Mouse (Mus musculus) midbrain, embryonic 15.5 days (tissue): ENCODE measurements around the gene Sfrp2. TPM values are rescaled to one million over a fixed set of nuclear protein-coding genes. Genes with fewer than 3 reads are reported as not detected.

Experiments
- ATAC-seq: fragments of 200-750 bp; cut with Nextera tagmentation; replicated peaks from 2 replicates; pipeline ENCODE4 v1.8.0; 2017; ENCODE audit warnings: moderate TSS enrichment
- H3K27ac ChIP-seq: fragments of 300-500 bp; sonication (generic); 2 replicates; pipeline ENCODE4 v1.5.1; 2015; ENCODE audit warnings: mild to moderate bottlenecking, inconsistent platforms
- H3K27me3 ChIP-seq: fragments of 300-500 bp; sonication (generic); replicated peaks from 2 replicates; pipeline ENCODE4 v1.6.1; 2015; ENCODE audit warnings: inconsistent platforms
- H3K36me3 ChIP-seq: fragments of 300-500 bp; sonication (generic); replicated peaks from 2 replicates; pipeline ENCODE4 v1.6.1; 2015; ENCODE audit warnings: inconsistent platforms
- H3K4me1 ChIP-seq: fragments of 300-500 bp; sonication (generic); 2 replicates; pipeline ENCODE4 v1.6.1; 2015; ENCODE audit warnings: inconsistent platforms
- H3K4me2 ChIP-seq: fragments of 300-500 bp; sonication (generic); 2 replicates; pipeline ENCODE4 v1.6.1; 2015; ENCODE audit warnings: inconsistent platforms, mild to moderate bottlenecking, moderate library complexity
- H3K4me3 ChIP-seq: fragments of 300-500 bp; sonication (generic); 2 replicates; pipeline ENCODE4 v1.5.1; 2015; ENCODE audit warnings: mild to moderate bottlenecking, inconsistent platforms
- H3K9ac ChIP-seq: fragments of 300-500 bp; sonication (generic); 2 replicates; pipeline ENCODE4 v1.6.1; 2015; ENCODE audit warnings: mild to moderate bottlenecking, inconsistent platforms
- H3K9me3 ChIP-seq: fragments of 300-500 bp; sonication (generic); 2 replicates; pipeline ENCODE4 v1.6.1; 2016; ENCODE audit warnings: inconsistent platforms
- WGBS: fragments of 180-500 bp; shearing (Covaris S2); methylation state at CpG from one replicate; pipeline ENCODE4 v1.1.7; 2015; ENCODE audit warnings: mixed read lengths; 5-methylcytosine and 5-hydroxymethylcytosine counted together
- polyA plus RNA-seq: library from polyadenylated mRNA; unstranded; fragments of >200 nt; fragmentation: Nextera tagmentation; extraction: Ambion mirVana; gene quantifications from 2 replicates; pipeline ENCODE4 v1.2.1, GENCODE M21; 2015

Sfrp2 gene
- polyA plus RNA-seq, result 32.0 and 46.6 TPM in 2 replicates

DNA sequence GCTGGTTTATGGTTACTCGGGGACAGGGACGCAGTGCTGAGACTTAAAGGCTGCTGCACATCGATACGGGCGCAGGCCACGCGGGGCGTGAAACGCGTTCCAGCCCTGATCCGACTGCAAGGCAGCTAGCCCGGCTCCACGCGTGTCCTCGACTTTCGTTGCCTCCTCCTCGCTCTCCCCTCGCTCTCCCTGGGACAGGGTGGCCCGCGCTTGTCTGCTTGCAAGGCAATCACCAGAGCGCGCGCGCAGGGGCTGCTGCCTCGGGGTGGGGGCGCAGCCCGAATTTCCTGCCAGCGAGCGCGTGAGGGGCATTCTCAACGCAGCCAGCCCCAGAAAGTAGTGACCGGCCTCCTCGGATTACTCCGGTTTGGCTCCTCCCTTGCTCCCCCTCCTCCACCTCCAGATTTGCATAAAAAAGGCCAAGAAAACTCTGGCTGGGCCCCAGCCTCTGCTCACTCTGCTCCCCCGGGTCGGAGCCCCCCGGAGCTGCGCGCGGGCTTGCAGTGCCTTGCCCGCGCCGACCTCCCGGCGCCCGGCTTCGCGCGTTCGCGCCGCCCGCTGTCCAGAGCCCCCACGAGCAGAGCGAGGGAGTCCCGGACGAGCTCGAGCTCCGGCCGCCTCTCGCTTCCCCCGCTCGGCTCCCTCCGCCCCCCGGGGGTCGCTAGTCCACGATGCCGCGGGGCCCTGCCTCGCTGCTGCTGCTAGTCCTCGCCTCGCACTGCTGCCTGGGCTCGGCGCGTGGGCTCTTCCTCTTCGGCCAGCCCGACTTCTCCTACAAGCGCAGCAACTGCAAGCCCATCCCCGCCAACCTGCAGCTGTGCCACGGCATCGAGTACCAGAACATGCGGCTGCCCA lies at the start of gene Sfrp2:
Sfrp2 (plus strand) TSS at position 451 of the 855 bp plus-strand sequence.
- 0 out of 2 replicates have a peak, but pooled peaks cover 3% of the 10 kb centered on the region for H3K36me3 ChIP-seq
- H3K4me3 ChIP-seq, result peak within 1 kb of the TSS; percentile 62
- peak; percentile 67 for ATAC-seq
- H3K4me1 ChIP-seq, result peaks cover 44% of the 10 kb centered on the region
- no peaks in the 10 kb centered on the region for H3K9me3 ChIP-seq
- under 1% methylated on average over 81 of the region's 82 CpGs for WGBS
- 0 out of 2 replicates have a peak within 1 kb of the TSS, but pooled peaks have one; percentile 26 for H3K27ac ChIP-seq
- H3K4me2 ChIP-seq, result peak within 1 kb of the TSS; percentile 99
- no peaks in the 10 kb centered on the region for H3K27me3 ChIP-seq
- H3K9ac ChIP-seq, result peak within 1 kb of the TSS; percentile 62

DNA sequence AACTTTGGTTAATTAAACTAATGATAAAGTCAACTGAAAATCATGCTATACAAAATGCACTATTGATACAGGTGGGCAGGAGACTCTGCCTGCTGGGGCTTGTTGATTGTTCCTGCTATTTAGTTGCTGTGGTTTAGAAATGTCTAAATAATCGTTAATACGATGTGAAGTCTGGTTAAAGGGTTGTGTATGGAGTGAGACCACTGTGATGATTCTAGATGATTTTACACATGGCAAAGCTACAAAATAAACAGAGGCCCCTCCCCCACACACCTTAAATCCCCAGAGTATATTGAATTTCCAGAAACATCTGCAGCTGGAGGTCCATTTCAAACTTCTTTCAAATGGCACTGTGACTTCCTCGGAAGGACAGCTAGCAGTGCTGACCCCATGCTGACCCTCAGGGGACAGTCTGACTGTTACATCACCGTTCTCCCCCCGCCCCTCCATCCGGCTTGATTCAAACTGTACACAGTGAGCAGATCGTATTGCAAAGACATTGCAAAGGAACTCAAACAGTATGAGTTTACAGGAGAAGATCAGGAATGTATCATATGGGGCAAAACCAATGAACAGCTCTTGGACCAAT lies 48.4 kb upstream of the Sfrp2 start:
- WGBS, result 76% methylated on average over 7 of the region's 7 CpGs

DNA sequence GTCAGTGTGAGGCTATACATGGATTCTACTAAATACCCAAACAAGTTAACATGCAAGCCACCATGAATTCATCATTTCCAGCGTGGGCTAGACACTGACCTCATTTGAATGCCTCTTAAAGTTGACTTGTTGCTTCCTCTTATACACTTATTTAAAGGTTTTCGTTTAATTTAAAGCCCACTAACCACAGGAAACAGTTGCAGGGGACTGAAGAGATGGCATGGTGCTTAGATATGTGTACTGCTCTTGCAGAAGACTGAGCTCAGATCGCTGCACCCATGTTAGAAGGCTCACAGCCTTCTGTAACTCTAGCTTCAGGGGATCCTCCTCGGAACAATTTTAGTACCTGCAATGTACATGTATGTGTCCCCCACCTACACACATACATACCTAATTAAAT lies 47.5 kb upstream of the Sfrp2 start:
- Histone ChIP-seq H3K9me3 (no peaks in the 10 kb centered on the region), H3K36me3 (no peaks in the 10 kb centered on the region), H3K27ac (no peak overlapping the region), H3K9ac (no peak overlapping the region), H3K27me3 (no peaks in the 10 kb centered on the region), H3K4me1 (no peaks in the 10 kb centered on the region), H3K4me3 (no peak overlapping the region), H3K4me2 (no peak overlapping the region)
- whole genome bisulfite sequencing, result 86% methylated on average over 4 of the region's 4 CpGs
- no peak for ATAC-seq

More for the DNA sequence above, 48.4 kb upstream of the Sfrp2 start:
- H3K27ac ChIP-seq, result no peak overlapping the region
- no peak overlapping the region for H3K9ac ChIP-seq
- no peak overlapping the region for H3K4me3 ChIP-seq
- no peak overlapping the region for H3K4me2 ChIP-seq
- H3K9me3 ChIP-seq, result no peaks in the 10 kb centered on the region
- no peaks in the 10 kb centered on the region for H3K4me1 ChIP-seq
- no peak for ATAC-seq
- H3K27me3 ChIP-seq, result no peaks in the 10 kb centered on the region
- H3K36me3 ChIP-seq, result no peaks in the 10 kb centered on the region

- WGBS, result 86% methylated on average over 3 of the region's 3 CpGs
- Histone ChIP-seq H3K9ac (no peak overlapping the region), H3K9me3 (no peaks in the 10 kb centered on the region), H3K27me3 (no peaks in the 10 kb centered on the region), H3K4me2 (no peak overlapping the region), H3K4me1 (no peaks in the 10 kb centered on the region), H3K36me3 (no peaks in the 10 kb centered on the region), H3K4me3 (no peak overlapping the region), H3K27ac (no peak overlapping the region)
- no peak for ATAC-seq
These were observed 37.9 kb upstream of the Sfrp2 start for GRCm38 (mm10) chr3:83728223-83728622.

DNA sequence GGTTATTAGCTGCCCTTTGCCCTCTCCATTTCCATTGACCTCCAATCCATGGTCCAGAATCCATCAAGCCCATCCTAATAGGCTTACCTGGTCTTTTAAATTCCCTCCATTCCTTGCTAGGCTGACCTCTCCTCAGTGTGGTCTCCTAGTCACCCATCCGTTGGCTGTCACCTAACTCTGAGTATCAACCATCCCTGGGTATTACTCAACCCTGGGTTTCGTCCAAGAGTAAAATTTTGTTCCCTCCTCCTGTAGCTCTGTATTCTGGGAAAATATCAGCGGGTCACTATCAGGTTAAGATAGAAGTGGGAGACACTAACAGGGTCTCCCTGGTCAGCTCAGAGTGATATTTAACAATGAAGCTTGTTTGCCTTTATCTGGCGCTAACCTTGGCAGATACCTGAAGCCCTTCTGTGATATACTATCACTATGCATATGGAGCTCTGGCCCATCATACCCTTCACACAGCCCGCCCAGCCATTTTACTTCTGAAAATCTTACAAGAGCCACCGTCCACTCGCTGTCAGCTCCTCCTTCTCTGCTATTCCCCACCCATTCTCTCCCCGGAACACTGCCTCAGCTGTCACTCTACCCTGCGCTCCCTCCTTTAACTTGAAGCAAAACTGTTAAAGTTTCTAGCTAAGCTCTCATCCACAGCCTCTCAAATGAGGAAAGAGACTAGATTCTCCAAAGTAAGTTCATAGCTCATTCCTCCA lies 37.3 kb upstream of the Sfrp2 start:
- ATAC-seq, result no peak

GRCm38 (mm10) chr3:83733985-83734384 lies 32.1 kb upstream of the Sfrp2 start:
- no peak for ATAC-seq
- 78% methylated on average over 8 of the region's 8 CpGs for WGBS

More for the DNA sequence above, 37.3 kb upstream of the Sfrp2 start:
- Histone ChIP-seq H3K9ac (no peak overlapping the region), H3K27ac (no peak overlapping the region), H3K4me2 (no peak overlapping the region), H3K4me1 (no peaks in the 10 kb centered on the region), H3K27me3 (no peaks in the 10 kb centered on the region), H3K36me3 (no peaks in the 10 kb centered on the region), H3K4me3 (no peak overlapping the region), H3K9me3 (no peaks in the 10 kb centered on the region)
- 91% methylated on average over 9 of the region's 9 CpGs for WGBS

DNA sequence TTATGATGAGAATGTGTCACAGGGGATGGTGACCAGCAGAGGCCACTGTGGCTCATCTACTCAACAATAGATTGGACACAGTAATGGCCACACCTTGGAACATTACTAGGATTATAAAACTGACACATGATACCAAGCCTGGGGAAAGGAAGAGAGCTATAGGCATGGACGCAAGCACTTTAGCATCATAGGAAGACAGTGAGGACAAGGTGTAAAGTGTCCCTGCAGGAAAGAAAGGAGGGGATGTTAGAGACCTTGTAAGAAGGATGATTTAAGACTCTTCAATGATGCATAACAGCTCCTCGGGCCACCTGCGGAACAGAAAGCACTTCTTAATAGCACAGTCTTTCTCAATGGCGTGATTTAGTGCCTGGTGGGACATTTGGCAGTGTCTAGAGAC lies 29.1 kb upstream of the Sfrp2 start:
- Histone ChIP-seq H3K9ac (no peak overlapping the region), H3K27me3 (no peaks in the 10 kb centered on the region), H3K4me1 (no peaks in the 10 kb centered on the region), H3K9me3 (no peaks in the 10 kb centered on the region), H3K36me3 (no peaks in the 10 kb centered on the region), H3K4me2 (no peak overlapping the region), H3K4me3 (no peak overlapping the region), H3K27ac (no peak overlapping the region)
- WGBS, result 95% methylated on average over 4 of the region's 4 CpGs
- ATAC-seq, result no peak

More at GRCm38 (mm10) chr3:83733985-83734384, 32.1 kb upstream of the Sfrp2 start:
- Histone ChIP-seq H3K9me3 (no peaks in the 10 kb centered on the region), H3K36me3 (no peaks in the 10 kb centered on the region), H3K27me3 (no peaks in the 10 kb centered on the region), H3K9ac (no peak overlapping the region), H3K4me3 (no peak overlapping the region), H3K4me2 (no peak overlapping the region), H3K4me1 (no peaks in the 10 kb centered on the region), H3K27ac (no peak overlapping the region)

DNA sequence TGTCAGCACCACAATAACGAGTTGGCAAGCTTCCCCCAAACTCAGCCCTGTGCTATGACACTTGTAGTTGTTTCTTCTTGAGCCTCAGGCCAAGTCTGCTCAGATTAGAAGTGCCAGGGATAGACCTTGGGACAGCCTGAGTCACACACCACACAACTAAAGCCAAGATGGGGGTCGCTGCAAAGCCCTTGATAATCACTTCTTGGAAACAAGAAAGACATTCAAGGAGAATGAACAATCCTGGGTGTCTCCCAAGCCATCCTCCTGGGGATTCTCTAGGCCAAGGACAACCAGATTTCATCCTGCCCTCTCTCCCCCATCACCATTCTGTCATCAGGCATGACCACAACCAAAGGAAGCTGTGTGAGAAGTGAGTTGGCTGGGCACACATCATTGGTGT lies 25.9 kb upstream of the Sfrp2 start:
- no peak for ATAC-seq
- Histone ChIP-seq H3K4me2 (no peak overlapping the region), H3K27me3 (no peaks in the 10 kb centered on the region), H3K9ac (no peak overlapping the region), H3K9me3 (no peaks in the 10 kb centered on the region), H3K4me3 (no peak overlapping the region), H3K4me1 (no peaks in the 10 kb centered on the region), H3K36me3 (no peaks in the 10 kb centered on the region), H3K27ac (no peak overlapping the region)
- WGBS, result 81% methylated on average over 2 of the region's 2 CpGs

DNA sequence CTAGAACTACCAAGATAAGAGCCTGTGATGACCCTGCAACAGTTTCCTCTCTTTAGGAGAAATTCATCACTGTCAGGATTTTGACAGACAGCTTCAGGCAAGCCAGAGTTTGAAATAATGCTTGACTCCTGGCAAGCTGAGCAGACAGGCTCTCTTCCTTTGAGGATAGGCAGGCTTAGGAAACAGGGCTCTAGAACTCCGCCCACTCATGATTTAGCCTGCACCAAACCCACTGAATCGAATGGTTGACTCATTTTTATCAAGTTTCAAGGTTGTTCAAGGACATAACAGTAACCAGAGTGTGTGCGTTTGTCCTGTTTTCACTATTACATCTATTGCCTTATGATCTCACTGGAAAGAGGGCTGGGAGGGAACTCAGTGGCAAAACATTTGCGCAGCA lies 18.8 kb upstream of the Sfrp2 start:
- Histone ChIP-seq H3K27me3 (no peaks in the 10 kb centered on the region), H3K9ac (no peak overlapping the region), H3K4me2 (no peak overlapping the region), H3K9me3 (no peaks in the 10 kb centered on the region), H3K36me3 (no peaks in the 10 kb centered on the region), H3K27ac (no peak overlapping the region), H3K4me1 (no peaks in the 10 kb centered on the region), H3K4me3 (no peak overlapping the region)
- WGBS, result 92% methylated on average over 4 of the region's 4 CpGs
- no peak for ATAC-seq

DNA sequence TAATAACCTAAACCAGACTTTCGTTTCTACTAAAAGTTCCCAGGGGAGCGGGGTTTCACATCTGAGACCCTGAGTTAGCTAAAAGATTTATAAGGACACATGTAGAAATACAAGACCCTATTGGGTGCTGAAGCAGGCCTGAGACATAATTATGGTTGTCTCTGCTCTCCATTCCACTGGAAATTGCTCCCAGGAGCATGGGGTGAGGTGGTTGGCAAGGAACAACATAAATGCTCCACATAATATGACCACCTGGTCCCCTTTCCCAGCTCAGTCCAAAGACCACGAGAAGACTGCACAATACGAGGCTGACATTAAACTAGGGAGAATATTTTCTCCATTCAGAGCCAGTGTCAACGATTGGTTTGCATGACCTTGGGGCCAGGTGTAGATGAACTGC lies 18.2 kb upstream of the Sfrp2 start:
- no peak for ATAC-seq
- 84% methylated on average over 5 of the region's 5 CpGs for WGBS

GRCm38 (mm10) chr3:83751625-83752024 lies 14.5 kb upstream of the Sfrp2 start:
- Histone ChIP-seq H3K4me3 (no peak overlapping the region), H3K27ac (no peak overlapping the region), H3K4me2 (no peak overlapping the region), H3K27me3 (no peaks in the 10 kb centered on the region), H3K9me3 (no peaks in the 10 kb centered on the region), H3K4me1 (no peaks in the 10 kb centered on the region), H3K36me3 (no peaks in the 10 kb centered on the region), H3K9ac (no peak overlapping the region)
- ATAC-seq, result no peak
- 45% methylated on average over 2 of the region's 2 CpGs for WGBS

More for the DNA sequence above, 18.2 kb upstream of the Sfrp2 start:
- Histone ChIP-seq H3K9me3 (no peaks in the 10 kb centered on the region), H3K27me3 (no peaks in the 10 kb centered on the region), H3K4me2 (no peak overlapping the region), H3K36me3 (no peaks in the 10 kb centered on the region), H3K4me1 (no peaks in the 10 kb centered on the region), H3K27ac (no peak overlapping the region), H3K9ac (no peak overlapping the region), H3K4me3 (no peak overlapping the region)

GRCm38 (mm10) chr3:83752196-83752595 lies 13.9 kb upstream of the Sfrp2 start:
- no peak overlapping the region for H3K27ac ChIP-seq
- H3K9ac ChIP-seq, result no peak overlapping the region
- no peaks in the 10 kb centered on the region for H3K36me3 ChIP-seq
- H3K4me2 ChIP-seq, result no peak overlapping the region
- WGBS, result 93% methylated on average over 5 of the region's 5 CpGs
- ATAC-seq, result no peak
- H3K4me1 ChIP-seq, result no peaks in the 10 kb centered on the region
- no peak overlapping the region for H3K4me3 ChIP-seq
- no peaks in the 10 kb centered on the region for H3K9me3 ChIP-seq
- H3K27me3 ChIP-seq, result no peaks in the 10 kb centered on the region
